Mouse (Mus musculus) adrenal gland (tissue): Measurements from ENCODE around the gene Slc9a1.

Experiments used
- intact Hi-C: fragments of 180-260 bp; cut with DNase I; formaldehyde crosslinking; loops from one replicate; pipeline ENCODE4 v1.15.1; 2025

The Slc9a1 gene

DNA sequence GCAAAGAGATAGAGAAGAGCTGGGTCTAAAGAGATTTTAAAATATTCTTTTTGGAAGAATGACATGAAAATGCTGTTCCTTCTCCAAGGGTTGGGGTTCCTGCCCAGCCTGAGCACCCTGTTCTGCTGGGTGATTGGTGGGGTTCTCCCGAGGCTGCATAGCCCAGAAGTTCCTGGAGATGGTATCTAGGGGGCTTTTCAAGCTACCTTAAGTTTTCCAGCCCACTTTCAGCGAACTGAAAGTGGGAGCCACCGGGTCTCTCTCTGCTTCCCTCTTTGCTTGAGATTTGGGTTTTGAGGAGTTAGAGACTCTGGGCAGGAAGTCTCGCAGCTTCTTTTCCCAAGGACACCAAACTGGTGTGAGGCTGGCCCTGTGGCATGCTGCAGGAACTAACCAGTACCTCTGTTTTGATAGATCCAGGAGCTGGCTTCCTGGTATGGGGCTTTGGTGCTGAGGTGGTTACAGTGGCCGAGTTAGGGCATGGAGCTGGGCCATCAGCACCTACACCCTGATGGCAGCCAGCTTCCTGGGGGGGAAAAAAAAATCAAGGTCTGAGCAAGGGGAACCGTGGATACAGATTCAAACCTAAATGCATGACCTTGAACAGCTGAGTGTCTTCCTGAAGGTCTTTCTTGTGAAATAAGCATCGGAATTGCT is 2.2 kb downstream of the Slc9a1 start:
- intact Hi-C loops: no loop called here

DNA sequence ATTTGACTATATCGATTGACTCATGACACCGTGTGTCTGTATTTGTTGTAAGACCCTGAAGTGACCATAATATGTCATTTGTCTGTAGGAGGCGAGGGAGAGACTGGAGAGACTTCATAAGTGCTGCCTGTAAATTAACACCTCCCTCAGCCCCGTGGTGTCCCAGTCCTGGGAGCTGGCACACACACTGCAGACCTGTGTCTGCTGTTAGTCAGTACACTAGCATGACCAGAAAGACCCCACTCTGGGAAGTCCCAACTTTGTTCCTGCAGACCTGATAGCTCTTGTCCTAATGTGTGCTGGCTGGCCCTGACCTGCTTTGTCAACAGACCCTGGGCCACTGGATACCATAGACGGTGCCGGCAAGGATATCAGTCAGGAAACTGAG is 2.8 kb downstream of the Slc9a1 start:
- intact Hi-C loops: no loop called here

DNA sequence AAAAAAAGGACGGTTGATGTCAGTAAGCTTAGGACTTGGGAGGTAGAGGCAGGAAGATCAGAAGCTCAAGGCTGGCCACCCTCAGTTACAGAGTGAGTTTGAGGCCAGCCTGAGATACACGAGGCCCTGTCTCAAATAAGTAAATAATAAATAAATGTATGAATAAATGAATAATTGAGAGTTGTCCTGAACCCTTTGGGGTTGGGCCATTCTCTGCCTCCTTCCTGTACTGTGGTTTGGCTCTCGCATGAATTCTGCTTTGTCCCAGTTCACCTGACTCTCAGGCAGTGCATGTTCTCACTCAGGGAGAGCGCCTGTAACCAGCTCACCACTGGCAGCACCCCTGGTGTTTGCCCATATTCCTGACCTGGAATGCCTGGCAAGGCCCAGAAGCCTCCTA is 4.5 kb downstream of the Slc9a1 start:
- intact Hi-C loops: no loop called here

DNA sequence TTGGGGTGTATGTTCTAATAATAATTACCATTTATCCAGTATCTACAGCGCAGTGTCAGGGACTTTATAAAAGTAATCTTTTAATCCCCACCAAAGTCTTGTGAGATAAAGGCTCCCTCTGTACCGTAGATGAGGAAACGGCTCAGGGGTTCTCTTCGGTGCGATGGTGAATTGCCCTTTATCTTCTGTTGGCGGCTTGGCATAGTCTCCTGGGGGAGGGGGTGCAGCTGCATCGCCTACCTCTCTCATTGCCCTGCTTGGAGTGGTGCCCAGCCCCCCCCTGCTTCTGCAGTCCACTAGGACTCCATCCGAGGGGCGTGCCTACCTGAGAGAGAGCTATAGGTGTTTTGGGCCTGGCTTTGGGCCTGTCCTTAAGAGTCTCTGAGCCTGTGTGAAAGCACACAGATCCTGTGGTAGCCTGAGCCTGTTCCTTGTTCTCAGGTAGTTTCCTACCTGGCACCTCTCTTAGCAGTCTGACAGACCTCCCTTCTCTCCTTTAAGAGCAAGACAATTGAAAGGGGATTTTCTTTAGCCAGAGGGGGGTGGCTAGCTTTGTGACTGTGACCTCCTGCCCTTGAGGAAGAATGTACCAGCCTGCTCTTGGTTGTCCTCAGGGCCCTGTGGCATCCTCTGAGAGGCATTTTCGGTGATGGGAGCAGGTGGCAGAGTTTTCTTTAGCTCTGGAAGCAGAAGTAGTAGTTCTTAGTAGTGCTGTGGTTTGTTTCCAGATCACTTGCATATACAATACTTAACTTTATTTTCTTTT is 6.5 kb downstream of the Slc9a1 start:
- intact Hi-C loops: no loop called here

DNA sequence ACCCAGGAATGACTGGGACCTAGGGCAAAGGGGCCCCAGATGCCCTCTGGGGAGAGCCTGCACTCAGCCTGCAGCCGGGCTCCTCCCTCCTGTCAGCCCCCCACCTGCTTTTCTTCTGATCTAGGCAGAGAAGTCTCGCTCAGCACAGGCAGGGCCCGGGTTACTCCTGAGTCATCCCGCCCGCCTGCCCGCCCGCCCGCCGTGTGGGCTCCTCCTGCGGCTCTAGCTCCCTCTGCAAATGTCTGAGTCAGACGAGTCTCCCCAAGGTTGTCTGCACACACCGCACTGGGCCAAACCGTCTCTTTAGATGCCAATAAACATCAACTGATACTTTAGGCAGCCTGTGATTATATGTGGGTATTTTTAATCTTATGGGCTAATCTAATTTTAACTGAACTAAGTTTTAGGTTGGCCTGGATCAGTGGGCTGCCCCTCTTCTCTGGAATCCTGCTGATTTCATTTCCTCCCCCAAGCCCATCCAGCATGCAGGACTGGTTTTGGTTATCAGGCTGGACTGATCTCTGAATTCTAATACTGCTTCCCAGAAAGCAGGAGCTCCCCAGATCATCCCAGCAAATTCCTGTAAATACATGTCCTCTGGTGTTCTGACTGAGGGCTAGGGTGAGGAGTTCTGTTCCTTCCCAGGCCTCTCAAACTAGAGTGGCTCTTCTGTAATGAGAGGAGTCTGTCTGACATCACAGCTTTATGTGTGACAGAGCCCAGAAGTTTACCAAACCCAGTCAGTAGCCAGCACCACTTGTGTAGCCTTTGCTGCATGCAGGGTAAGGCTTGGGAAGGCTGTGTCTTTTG is 8.9 kb downstream of the Slc9a1 start:
- intact Hi-C loops: no loop called here

DNA sequence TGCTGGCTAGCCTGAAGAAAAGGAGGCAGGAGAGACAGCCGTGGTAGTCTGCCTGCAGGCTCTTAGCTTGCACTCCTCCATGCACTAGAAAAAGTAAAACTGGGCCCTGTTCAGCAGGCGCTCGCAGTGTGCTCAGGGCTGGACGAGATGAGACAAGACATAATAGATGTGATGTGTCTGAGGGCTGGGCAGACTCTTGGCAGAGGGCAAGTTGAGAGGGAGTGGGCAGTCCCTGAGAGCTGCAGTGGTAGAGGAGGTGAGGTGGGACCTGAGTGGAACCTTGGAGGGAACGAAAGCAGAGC is 9.5 kb downstream of the Slc9a1 start:
- intact Hi-C loops: no loop called here

DNA sequence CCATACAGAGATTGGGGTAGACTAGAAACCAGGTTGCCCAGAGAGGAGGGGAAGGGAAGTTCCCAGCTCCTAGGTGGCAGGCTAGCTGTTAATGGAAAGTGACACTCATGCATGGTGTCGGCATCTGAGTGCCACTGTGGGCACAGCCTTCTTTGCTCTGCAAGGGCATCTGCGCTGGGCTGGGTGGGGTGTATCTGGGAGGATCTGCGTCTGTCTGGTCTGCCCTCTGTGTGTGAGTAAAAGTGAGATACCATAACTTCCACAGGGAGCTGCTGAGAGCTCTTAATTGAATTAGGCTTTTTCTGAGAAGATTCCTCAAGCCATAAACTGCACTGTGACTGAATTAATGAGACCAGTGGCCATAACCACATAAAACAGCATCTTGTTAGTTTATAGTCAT is 10.4 kb downstream of the Slc9a1 start:
- intact Hi-C loops: no loop called here

DNA sequence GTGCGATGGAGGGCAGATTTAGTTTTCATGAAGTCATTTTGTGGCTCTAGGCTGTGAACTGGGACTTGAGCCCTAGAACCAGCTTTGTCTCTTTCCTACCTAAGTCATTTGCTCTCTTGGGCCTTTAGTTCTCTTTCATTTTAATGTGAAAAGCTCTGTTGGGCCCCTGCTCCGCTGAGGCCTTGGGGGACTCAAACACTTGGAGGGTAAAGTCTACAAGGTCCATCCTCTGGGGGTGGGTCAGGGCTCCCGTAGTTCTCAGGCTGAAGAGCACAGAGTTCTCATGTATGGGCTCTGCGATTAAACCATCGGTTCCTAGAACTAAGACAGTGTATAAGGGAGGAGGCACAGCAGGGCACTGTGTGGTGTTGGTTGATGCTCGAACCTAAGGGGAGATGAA is 11.0 kb downstream of the Slc9a1 start:
- intact Hi-C loops: no loop called here

DNA sequence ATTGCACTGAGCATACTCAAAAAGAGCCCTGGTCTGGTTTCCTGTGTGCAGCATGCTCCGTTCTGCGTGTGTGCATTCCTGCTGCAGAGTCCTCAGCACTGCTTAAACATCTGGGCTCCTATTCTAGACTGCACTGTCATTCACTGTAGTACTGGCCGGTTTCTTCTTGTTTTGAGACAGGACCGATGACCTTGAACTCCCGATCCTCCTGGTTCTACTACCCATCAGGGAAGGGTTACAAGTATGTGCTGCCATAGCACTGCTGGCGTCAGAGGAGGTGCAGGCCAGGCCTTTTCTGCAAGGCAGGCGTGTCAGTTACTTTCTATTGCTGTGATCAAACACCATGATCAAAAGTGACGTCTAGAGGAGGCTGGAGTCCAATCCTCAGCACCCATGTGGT is 11.6 kb downstream of the Slc9a1 start:
- intact Hi-C loops: no loop called here

DNA sequence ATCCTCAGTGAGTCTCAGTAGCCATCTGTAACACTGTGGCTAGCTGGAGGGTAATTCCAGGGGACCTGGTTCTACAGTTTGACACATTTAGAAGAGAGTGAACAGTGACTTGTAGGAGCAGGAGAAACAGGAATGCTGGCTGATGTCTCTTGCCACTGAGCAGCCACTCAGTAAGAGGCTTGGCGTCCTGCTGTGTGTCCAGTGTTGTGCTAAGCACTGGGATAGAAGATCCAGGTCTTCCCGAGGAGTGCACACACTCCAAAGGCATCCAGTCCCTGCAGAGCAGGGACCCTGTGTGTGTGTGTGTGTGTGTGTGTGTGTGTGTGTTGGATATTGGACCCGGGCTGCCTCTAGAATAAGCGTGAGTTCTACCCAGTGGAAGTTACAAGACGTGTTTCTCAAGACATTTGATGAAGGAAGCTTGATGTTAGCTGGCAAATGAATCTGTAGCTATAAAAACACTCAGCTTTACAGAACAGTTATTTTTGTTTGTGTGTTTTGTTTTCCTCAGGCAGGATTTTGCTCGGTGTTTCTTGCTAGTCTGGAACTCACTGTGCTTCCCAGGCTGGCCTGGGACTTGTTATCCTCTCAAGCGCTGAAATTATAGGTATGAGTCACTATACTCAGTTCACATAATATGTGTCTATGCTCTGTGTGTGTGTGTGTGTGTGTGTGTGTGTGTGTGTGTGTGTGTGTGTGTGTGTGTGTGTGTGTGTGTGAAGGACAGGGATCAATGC is 16.7 kb downstream of the Slc9a1 start:
- intact Hi-C loops: no loop called here

DNA sequence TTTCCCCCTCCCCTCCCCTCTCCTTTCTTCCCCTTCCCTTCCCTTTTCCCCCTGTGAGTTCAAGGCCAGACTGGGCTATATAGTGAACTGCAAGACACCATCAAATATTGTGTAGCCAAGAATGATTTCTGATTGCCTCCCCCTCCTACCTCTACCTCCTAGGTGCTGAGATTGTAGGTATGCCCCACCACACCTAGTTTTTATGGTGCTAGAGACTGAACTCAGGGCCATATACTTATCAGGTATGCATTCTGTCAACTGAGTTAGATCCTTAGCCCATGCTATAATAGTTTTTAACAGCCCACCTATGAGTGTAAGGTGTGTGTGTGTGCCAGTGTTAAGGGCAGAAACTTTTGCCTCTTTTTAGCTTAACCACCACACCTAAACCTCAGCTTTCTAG is 17.5 kb downstream of the Slc9a1 start:
- intact Hi-C loops: no loop called here

DNA sequence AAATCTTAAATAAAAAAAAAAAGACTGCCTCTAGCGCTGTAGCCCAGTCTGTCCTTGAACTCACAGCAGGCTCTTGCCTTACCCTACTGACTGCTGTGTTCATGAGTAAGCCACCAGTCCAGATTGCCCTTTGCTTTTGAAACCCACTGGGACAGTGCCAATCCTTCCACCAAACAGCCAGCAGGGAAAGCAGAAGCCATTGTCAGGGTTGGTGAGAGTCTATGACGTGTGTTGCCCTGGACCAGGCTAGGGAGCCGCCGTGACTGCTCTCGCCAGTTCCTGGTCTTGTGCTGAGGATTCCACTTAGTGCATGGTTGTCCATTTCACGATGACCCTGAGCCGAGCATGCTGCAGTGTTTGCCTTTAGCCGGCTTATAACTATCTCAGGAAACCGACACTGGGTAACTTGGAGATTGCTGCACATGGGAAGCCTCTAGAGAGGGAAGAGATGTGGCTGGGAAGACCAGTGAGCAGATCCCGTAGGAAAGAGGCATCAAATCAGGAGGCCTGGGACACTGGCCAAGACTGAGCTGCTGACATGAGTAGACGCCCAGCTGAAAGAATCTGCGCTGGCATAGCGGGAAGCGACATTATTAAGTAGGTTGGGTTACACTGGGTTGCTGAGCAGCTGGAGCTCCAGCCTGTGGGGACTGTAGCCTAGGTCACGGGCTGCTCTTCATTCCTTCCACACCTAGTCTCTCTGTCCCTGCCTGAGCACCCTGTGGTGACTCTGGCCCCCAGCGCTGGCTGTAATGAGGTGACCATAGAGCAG is 19.5 kb downstream of the Slc9a1 start:
- intact Hi-C loops: no loop called here

DNA sequence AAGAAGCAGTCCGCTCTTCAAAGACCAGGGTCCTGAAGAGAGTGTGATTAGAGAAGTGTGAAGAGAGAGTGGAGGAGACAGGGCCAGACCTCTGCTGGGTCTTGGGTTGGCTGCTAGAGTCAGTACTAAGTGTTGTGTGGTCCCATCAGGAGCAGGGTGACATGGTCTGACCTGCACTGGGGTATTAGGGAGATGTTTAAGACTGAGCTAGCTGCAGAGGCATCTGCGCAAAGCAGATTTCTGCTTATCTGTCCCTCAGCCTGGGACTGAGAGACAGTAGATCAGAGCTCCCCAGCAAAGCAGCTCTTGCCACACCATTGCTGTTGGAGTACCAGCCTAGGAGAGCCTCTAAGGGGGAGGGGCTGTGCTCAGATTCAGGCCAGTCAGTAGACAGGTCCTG is 20.5 kb downstream of the Slc9a1 start:
- intact Hi-C loops: no loop called here

DNA sequence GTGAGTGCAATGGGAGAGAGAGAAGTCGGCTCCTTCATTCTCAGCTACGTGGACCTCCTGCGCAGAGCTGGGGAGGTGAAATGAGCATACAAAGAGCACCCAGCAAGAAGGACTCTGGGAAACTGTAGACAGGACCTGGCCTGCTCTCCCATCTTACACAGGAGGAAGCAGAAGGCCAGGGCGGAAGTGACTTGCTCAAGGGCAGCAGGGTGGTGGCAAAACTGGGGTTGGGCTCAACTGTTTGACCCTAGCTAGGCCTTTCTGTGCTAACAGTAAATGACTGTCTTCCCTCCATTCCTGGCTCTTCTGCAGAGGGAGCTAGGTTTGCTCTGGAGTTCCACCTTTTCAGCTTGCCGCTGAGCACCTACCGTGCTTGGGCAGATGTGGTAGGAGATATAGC is 21.1 kb downstream of the Slc9a1 start:
- intact Hi-C loops: no loop called here

DNA sequence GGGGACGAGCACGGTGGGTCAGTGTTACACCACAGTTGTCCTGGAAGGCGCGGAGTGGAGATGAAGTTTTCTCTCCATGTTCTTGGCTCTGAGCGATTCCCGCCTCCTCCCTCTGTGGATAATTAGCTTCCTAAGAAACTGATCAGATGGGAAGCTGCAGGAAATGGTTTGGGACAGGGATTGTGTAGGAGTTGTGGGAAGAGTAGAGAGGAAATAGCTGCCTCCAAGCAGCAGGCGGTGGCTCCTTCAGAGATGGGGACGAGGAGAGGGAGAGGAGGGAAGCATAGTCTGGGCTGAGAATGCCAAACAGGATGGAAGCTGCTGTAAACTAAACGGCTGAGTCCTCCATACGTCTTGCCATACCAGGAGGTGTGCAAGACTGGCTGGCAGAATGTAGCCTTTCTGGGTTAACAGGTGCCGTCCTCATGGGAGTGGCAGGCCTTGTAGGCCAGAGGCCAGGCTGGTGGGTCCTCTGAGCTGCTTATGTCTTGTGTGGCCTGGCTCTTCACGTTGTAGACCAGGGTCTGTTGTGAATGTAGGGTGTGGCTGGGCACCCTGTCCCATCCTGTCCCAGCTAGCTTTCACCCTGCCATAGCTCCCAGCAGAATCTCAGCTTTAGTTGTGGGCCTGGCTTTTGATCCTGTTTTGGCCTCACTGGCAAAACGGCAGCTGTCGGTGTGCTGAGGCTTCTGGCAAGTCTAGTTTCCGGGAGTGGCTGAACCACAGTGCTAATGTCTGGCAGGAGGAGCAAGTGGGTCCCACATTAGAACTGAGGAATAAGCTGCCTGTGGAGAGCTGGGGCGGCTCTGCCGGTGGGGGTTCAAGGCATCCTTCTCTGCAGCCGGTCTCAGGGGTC is 21.9 kb downstream of the Slc9a1 start:
- intact Hi-C loops: no loop called here

DNA sequence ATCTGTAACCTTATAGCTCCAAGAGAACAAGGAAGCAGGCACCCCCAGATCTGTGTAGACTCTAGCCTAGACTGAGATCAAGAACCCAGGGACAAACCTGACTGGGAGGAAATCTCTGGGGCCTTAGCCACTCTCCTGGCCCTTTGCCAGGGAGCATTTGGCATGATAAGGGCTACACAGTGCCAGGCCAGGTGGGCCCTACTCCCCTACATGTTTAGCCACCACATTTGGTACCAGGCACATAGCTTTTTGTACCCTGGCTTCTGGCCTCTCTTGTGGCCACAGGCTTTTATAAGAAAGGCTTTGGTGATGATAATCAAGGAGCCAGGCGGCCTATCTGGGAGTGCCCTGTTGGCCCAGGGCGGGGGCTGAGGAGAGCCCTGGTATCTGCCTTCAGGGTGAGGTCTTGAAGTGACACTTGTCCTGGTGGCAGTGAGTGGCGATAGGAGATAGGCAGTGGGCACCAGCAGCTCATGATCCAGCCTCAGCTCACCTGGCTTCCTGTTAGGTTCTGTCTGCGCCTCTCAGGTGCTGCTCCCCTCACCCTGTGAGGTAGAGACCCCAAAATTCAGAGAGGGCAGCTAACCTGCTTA is 25.6 kb downstream of the Slc9a1 start:
- intact Hi-C loops: no loop called here

DNA sequence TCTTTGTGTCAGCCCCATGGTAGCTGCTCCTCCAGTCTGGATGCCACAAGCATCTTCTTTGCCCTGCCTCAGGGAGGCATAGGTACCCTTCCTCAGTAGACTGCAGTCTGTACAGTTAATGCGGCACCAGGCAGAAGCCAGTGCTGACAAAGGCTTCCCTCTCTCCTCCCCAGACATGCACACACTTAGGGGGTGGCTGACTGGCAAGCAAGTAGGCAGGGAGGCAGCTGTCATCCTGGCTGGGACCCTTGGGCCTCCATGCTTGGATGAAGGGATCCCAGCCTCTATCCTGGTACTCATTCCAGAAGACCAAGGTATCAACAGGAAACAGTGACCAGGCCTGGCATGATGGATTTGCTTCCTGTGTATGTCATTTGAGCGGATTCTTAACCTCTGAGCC is 26.6 kb downstream of the Slc9a1 start:
- intact Hi-C loops: no loop called here

DNA sequence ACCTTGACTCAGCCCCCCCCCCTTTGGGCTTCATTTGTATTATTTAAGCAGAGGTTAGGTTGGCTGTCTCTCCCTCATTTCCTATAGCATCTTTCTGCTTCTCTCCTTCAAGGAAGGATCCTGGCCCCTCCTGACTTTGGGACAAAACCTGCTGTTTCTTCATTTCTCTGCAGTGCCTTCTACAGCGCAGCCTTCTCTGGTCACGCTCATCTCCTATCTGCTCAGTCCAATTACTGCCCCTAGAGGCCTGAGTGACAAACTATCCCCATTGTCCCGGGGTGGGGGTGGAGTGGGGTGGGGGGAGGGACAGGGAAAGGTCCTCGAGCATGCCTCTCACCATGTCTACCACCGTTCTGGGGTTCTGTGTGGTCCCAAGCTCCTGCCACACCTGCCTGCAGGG is 27.8 kb downstream of the Slc9a1 start:
- intact Hi-C loops: no loop called here

DNA sequence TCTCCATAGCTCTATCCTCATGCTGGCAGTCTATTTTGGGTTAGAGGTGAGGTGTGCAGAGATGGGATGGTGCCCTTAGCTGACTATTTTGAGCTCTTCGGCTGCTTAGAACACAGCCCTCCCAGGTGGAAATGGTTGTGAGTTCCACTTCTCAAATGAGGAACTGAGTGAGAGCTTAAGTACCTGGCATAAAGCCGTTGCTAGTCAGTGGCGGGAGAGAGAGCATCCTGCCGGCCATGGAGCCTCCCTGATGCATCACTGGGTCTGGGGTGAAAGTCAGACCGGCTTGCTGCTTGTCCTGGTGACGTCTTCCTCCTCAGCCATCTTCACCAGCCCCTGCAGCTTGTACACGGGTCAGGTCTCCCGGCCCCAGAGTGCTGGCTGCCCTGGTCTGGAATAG is 28.5 kb downstream of the Slc9a1 start:
- intact Hi-C loops: no loop called here

DNA sequence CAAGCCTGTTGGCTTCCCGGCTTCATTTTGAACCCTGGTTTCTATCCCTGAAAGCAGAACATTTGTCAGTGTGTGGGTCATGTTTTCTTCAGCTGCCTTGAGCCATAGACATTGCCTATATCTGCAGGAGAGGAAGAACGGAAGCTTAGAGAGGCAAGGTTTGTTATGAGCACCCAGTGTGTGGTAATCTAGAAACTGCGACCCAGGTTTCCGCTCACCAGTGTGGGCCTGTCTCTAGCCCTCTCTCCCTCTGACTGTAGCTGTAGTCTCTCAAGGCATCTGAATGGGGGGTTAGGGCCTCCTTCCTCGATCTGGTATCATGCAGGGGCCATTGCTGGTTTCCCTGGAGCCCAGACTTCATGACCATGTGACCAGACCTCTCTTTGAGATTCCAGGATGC is 29.1 kb downstream of the Slc9a1 start:
- intact Hi-C loops: no loop called here
